Mouse (Mus musculus): ENCODE data around the gene Pde9a.

- TF ChIP-seq CTCF (IDR thresholded peaks at IDR 0.05; ENCODE audit: low read depth) (no peak), EP300 (IDR thresholded peaks at IDR 0.05; ENCODE audit: low read depth) (no peak)
These were observed 2.7 kb upstream of the Pde9a start for GRCm38 (mm10) chr17:31383320-31383719.

Data from heart, postnatal 0 days (tissue).